ENCODE assay signal across 8 mouse cellular contexts in the genomic region with DNA sequence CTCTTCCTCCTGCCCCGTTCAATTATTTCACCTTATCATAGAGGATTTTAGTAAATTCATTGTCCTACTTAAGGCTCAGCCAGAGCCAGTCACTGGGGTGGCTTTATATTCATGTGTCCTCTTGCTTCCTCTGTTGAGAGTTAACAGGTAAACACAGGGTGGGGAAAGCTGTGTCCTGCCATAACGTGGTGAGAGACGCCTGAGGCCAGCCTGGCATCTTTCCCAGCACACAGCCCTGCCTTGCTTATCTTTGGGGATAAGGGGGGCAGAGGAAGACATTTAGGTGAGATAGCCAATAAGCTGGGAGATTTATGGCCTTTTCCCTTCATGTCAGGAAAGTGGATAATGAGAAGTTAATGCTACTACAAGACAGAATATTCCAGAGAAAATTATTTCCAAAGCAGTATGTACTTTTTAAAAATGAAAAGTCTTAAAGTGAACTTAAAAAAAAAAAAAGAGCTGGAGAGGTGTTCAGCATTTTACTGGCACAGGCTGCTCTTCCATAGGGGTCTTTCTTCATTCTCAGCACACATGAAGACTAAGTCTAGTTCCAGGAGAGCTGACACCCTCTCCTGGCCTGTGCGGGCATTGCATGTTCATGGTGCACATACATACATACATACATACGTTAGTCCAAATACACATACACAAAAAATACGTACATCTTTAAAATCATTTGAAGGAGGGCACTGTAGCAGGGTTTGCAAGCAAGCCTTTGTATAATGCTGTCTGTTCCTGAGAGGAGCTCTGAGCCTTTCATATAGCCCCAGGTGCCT.
DNase-seq lines count a peak whose midpoint lies in the region; ATAC-seq and TF ChIP-seq lines count a peak whose summit lies in the region.

No protein-coding gene starts in this region.

- TF ChIP-seq CTCF in G1E (IDR thresholded peaks at IDR 0.05; ENCODE audit: low read depth, low read length), result 0 out of 2 replicates have a peak, but pooled peaks have one; percentile 4

- peak overlapping the region; percentile 88; the same call in 1 of the 2 replicates for H3K27ac ChIP-seq in hindbrain, embryonic 10.5 days
- H3K27ac ChIP-seq in hindbrain, embryonic 14.5 days, result no peak overlapping the region
- 0 out of 2 replicates have a peak overlapping the region, but pooled peaks have one; percentile 84 for H3K27ac ChIP-seq in embryonic facial prominence, embryonic 10.5 days (replicated peaks)
- H3K27ac ChIP-seq in liver, embryonic 13.5 days, result peak overlapping the region; percentile 90

- no peak overlapping the region for H3K4me2 ChIP-seq in hindbrain, embryonic 14.5 days (replicated peaks)
- H3K4me2 ChIP-seq in liver, embryonic 13.5 days, result peak overlapping the region; percentile 75

- peaks cover 12% of the 10 kb centered on the region for H3K9me3 ChIP-seq in hindbrain, embryonic 10.5 days
- H3K9me3 ChIP-seq in hindbrain, embryonic 14.5 days (ENCODE audit: control insufficient read depth, low read length), result peaks cover 4% of the 10 kb centered on the region; the same call in 1 of the 2 replicates
- peaks cover 7% of the 10 kb centered on the region for H3K9me3 ChIP-seq in G1E (replicated peaks)
- H3K9me3 ChIP-seq in embryonic facial prominence, embryonic 10.5 days, result peaks cover 6% of the 10 kb centered on the region
- peaks cover 6% of the 10 kb centered on the region for H3K9me3 ChIP-seq in liver, embryonic 13.5 days (replicated peaks)

- no peaks in the 10 kb centered on the region for H3K27me3 ChIP-seq in hindbrain, embryonic 10.5 days (ENCODE audit: insufficient read depth, poor library complexity, severe bottlenecking)
- no peaks in the 10 kb centered on the region for H3K27me3 ChIP-seq in hindbrain, embryonic 14.5 days (ENCODE audit: control insufficient read depth, insufficient read depth, low read length)
- no peaks in the 10 kb centered on the region for H3K27me3 ChIP-seq in G1E (ENCODE audit: insufficient read depth, low read length)
- H3K27me3 ChIP-seq in embryonic facial prominence, embryonic 10.5 days (replicated peaks; ENCODE audit: low read depth, poor library complexity, severe bottlenecking), result no peaks in the 10 kb centered on the region
- no peaks in the 10 kb centered on the region for H3K27me3 ChIP-seq in liver, embryonic 13.5 days

- H3K4me1 ChIP-seq in hindbrain, embryonic 10.5 days (replicated peaks), result peaks cover 47% of the 10 kb centered on the region
- H3K4me1 ChIP-seq in hindbrain, embryonic 14.5 days (replicated peaks; ENCODE audit: control insufficient read depth, insufficient read depth, low read length), result peaks cover 26% of the 10 kb centered on the region
- H3K4me1 ChIP-seq in G1E (ENCODE audit: insufficient read depth, low read depth, low read length), result peaks cover 96% of the 10 kb centered on the region
- peaks cover 43% of the 10 kb centered on the region for H3K4me1 ChIP-seq in embryonic facial prominence, embryonic 10.5 days
- peaks cover 100% of the 10 kb centered on the region for H3K4me1 ChIP-seq in liver, embryonic 13.5 days (replicated peaks)

- ATAC-seq in hindbrain, embryonic 14.5 days (ENCODE audit: low FRiP score), result no peak
- ATAC-seq in G1E (ENCODE audit: extremely low read depth, insufficient number of reproducible peaks, low FRiP score, poor library complexity, severe bottlenecking), result no peak
- ATAC-seq in liver, embryonic 13.5 days (ENCODE audit: low read depth), result peak; percentile 15; the same call in 1 of the 2 replicates

- no peak overlapping the region for H3K9ac ChIP-seq in hindbrain, embryonic 14.5 days
- peak overlapping the region; percentile 64 for H3K9ac ChIP-seq in liver, embryonic 13.5 days

- peaks cover 3% of the 10 kb centered on the region for H3K36me3 ChIP-seq in hindbrain, embryonic 10.5 days
- no peaks in the 10 kb centered on the region for H3K36me3 ChIP-seq in hindbrain, embryonic 14.5 days (replicated peaks; ENCODE audit: control insufficient read depth, insufficient read depth)
- H3K36me3 ChIP-seq in G1E (replicated peaks), result peaks cover 52% of the 10 kb centered on the region
- peaks cover 4% of the 10 kb centered on the region; the same call in 1 of the 2 replicates for H3K36me3 ChIP-seq in embryonic facial prominence, embryonic 10.5 days (replicated peaks)
- H3K36me3 ChIP-seq in liver, embryonic 13.5 days, result peaks cover 31% of the 10 kb centered on the region

- no peak overlapping the region for H3K4me3 ChIP-seq in hindbrain, embryonic 10.5 days
- no peak overlapping the region for H3K4me3 ChIP-seq in hindbrain, embryonic 14.5 days (replicated peaks; ENCODE audit: low read length)
- no peak overlapping the region; the same call in 1 of the 2 replicates for H3K4me3 ChIP-seq in G1E (ENCODE audit: low read depth, low read length)
- H3K4me3 ChIP-seq in embryonic facial prominence, embryonic 10.5 days, result no peak overlapping the region
- peak overlapping the region; percentile 46 for H3K4me3 ChIP-seq in liver, embryonic 13.5 days (replicated peaks)

- DNase-seq in hindbrain, embryonic 10.5 days (ENCODE audit: low spot score), result no peak
- DNase-seq in hindbrain, embryonic 14.5 days (ENCODE audit: low spot score), result no peak
- no peak for DNase-seq in G1E (ENCODE audit: low spot score)
- DNase-seq in embryonic facial prominence, embryonic 10.5 days (ENCODE audit: low spot score), result no peak
- DNase-seq in liver, embryonic 13.5 days, result no peak
- no peak for DNase-seq in gastrocnemius, adult 18-20 months (ENCODE audit: low spot score)
- DNase-seq in right cerebral cortex, postnatal 36 days (ENCODE audit: low spot score in 2 of 2), result no peak
- DNase-seq in cerebellum, adult 11-12 months, result no peak

- WGBS in hindbrain, embryonic 10.5 days, result 89% methylated on average over 6 of the region's 6 CpGs
- WGBS in hindbrain, embryonic 14.5 days, result 82% methylated on average over 6 of the region's 6 CpGs
- 84% methylated on average over 6 of the region's 6 CpGs for WGBS in embryonic facial prominence, embryonic 10.5 days
- 58% methylated on average over 6 of the region's 6 CpGs for WGBS in liver, embryonic 13.5 days (ENCODE audit: insufficient replicate concordance)
